Mouse (Mus musculus): ENCODE data around the gene Zbtb4. TPM values are rescaled to one million over a fixed set of nuclear protein-coding genes. Genes with fewer than 3 reads are reported as not detected.

The Zbtb4 gene
- polyA plus RNA-seq, 1 experiment: 3.0 TPM

DNA sequence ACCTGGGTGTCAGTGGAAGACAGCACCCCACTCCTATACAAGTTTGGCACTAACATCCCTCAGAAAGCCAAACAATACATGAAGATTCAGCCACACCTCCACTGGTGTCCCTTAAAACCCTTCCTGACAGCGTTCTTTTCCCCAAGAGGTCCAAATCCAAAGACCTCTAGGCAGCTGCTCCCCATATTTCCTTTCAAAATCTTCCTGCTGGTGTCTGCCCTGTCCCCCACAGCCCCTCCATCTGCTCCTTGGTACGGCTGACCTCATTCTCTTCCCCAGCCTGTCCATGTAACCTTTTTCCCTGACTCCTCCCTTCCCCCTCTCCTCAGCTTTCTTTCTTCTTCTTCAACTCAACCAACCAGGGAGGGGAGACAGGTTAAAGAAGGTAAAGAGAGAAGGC, 57.7 kb downstream of the Zbtb4 start:
- TF ChIP-seq MYOD1 (IDR thresholded peaks at IDR 0.05; ENCODE audit: control insufficient read depth, insufficient read length, low read depth) (no peak), FOSL1 (IDR thresholded peaks at IDR 0.05; ENCODE audit: insufficient read depth, low read length, poor library complexity, severe bottlenecking) (no peak), CTCF (IDR thresholded peaks at IDR 0.05; ENCODE audit: control insufficient read depth, insufficient read depth, insufficient read length) (no peak), MYOG (IDR thresholded peaks at IDR 0.05; ENCODE audit: control insufficient read depth, extremely low read depth, insufficient read length) (no peak), USF1 (IDR thresholded peaks at IDR 0.05; ENCODE audit: low read depth) (no peak), MAX (IDR thresholded peaks at IDR 0.05) (no peak), CEBPB (IDR thresholded peaks at IDR 0.05; ENCODE audit: low read depth) (no peak)
- Histone ChIP-seq H3K27me3 (ENCODE audit: control insufficient read depth, insufficient read depth, insufficient read length) (no peaks in the 10 kb centered on the region), H3ac (ENCODE audit: control insufficient read depth, insufficient read length, low read depth) (no peak overlapping the region), H3K79me3 (ENCODE audit: low read depth) (no peaks in the 10 kb centered on the region), H3K79me2 (ENCODE audit: control insufficient read depth, insufficient read depth) (no peaks in the 10 kb centered on the region), H3K36me3 (ENCODE audit: control insufficient read depth, insufficient read depth) (peaks cover 10% of the 10 kb centered on the region), H3K4me3 (ENCODE audit: insufficient read depth, poor library complexity, severe bottlenecking) (no peak overlapping the region)

DNA sequence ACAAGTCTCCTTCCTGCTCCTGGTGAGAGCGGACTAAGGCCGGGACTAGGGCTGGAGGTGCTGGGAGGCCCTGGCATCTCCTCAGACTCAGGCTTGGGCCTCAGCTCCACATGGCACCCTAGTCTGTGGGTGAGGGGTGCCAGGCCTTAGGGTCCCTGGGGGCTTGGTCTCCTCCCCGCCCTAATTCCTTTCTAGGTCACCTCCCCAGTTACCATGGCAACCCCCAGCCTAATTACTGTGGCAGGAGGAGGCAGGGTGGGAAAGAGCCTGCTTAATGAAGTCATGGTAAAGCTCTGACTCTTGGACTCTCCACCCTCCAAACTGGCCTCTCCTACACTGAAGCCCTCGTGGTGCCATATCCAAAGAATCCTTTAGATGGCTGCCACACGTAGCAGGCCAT, 63.1 kb downstream of the Zbtb4 start:
- H3K79me3 ChIP-seq (ENCODE audit: low read depth): no peaks in the 10 kb centered on the region
- no peaks in the 10 kb centered on the region for H3K27me3 ChIP-seq (ENCODE audit: control insufficient read depth, insufficient read depth, insufficient read length)
- no peaks in the 10 kb centered on the region for H3K79me2 ChIP-seq (ENCODE audit: control insufficient read depth, insufficient read depth)
- peaks cover 22% of the 10 kb centered on the region for H3K36me3 ChIP-seq (ENCODE audit: control insufficient read depth, insufficient read depth)
- TF ChIP-seq CEBPB (IDR thresholded peaks at IDR 0.05; ENCODE audit: low read depth) (no peak), FOSL1 (IDR thresholded peaks at IDR 0.05; ENCODE audit: insufficient read depth, low read length, poor library complexity, severe bottlenecking) (no peak), MYOD1 (IDR thresholded peaks at IDR 0.05; ENCODE audit: control insufficient read depth, insufficient read length, low read depth) (no peak), MYOG (IDR thresholded peaks at IDR 0.05; ENCODE audit: control insufficient read depth, extremely low read depth, insufficient read length) (no peak), CTCF (IDR thresholded peaks at IDR 0.05; ENCODE audit: control insufficient read depth, insufficient read depth, insufficient read length) (no peak), MAX (IDR thresholded peaks at IDR 0.05) (no peak), USF1 (IDR thresholded peaks at IDR 0.05; ENCODE audit: low read depth) (no peak)
- H3K4me3 ChIP-seq (ENCODE audit: insufficient read depth, poor library complexity, severe bottlenecking): no peak overlapping the region
- no peak overlapping the region for H3ac ChIP-seq (ENCODE audit: control insufficient read depth, insufficient read length, low read depth)

DNA sequence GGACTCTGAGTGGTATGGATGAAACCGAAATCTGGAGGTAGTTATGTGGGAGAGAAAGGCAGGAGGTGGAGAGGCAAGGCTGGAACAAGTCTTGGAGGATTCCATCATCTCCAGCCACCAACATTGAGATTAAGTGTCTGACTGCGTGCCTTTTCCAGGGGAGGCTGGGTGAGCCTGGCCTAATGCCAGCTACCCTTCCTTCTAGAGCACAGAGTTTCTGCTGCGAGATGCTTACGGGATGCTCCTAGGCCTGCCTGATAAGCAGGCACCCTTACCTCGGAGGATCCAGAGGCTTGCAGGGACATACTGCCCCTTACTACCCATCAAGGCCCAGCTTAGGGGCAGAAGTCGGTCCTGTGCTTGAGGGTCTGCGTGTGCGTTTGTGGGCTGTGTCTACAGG, 67.8 kb downstream of the Zbtb4 start:
- Histone ChIP-seq H3K79me2 (ENCODE audit: control insufficient read depth, insufficient read depth) (peaks cover 9% of the 10 kb centered on the region), H3K27me3 (ENCODE audit: control insufficient read depth, insufficient read depth, insufficient read length) (no peaks in the 10 kb centered on the region), H3ac (ENCODE audit: control insufficient read depth, insufficient read length, low read depth) (no peak overlapping the region), H3K36me3 (ENCODE audit: control insufficient read depth, insufficient read depth) (peaks cover 12% of the 10 kb centered on the region), H3K4me3 (ENCODE audit: insufficient read depth, poor library complexity, severe bottlenecking) (no peak overlapping the region), H3K79me3 (ENCODE audit: low read depth) (no peaks in the 10 kb centered on the region)
- TF ChIP-seq CEBPB (IDR thresholded peaks at IDR 0.05; ENCODE audit: low read depth) (no peak), MYOD1 (IDR thresholded peaks at IDR 0.05; ENCODE audit: control insufficient read depth, insufficient read length, low read depth) (no peak), FOSL1 (IDR thresholded peaks at IDR 0.05; ENCODE audit: insufficient read depth, low read length, poor library complexity, severe bottlenecking) (no peak), CTCF (IDR thresholded peaks at IDR 0.05; ENCODE audit: control insufficient read depth, insufficient read depth, insufficient read length) (no peak), MYOG (IDR thresholded peaks at IDR 0.05; ENCODE audit: control insufficient read depth, extremely low read depth, insufficient read length) (no peak), USF1 (IDR thresholded peaks at IDR 0.05; ENCODE audit: low read depth) (no peak), MAX (IDR thresholded peaks at IDR 0.05) (no peak)

Other genes starting within 250 kb of the Zbtb4 start
- 0.14 TPM for gene Dnah2, start 216.8 kb upstream of the Zbtb4 start, polyA plus RNA-seq (2012; fragmentation: generic; extraction: Trizol)
- 0.61 TPM for gene Efnb3, start 205.7 kb upstream of the Zbtb4 start, polyA plus RNA-seq (2012; fragmentation: generic; extraction: Trizol)
- gene Wrap53, start 185.7 kb upstream of the Zbtb4 start, polyA plus RNA-seq (2012; fragmentation: generic; extraction: Trizol): 21.9 TPM
- gene Trp53, start 185.6 kb upstream of the Zbtb4 start, polyA plus RNA-seq (2012; fragmentation: generic; extraction: Trizol): 226 TPM
- 0.20 TPM for gene Atp1b2, start 160.0 kb upstream of the Zbtb4 start, polyA plus RNA-seq (2012; fragmentation: generic; extraction: Trizol)
- 0.18 TPM for gene Shbg, start 148.0 kb upstream of the Zbtb4 start, polyA plus RNA-seq (2012; fragmentation: generic; extraction: Trizol)
- gene Sat2, start 143.9 kb upstream of the Zbtb4 start, polyA plus RNA-seq (2012; fragmentation: generic; extraction: Trizol): 3.8 TPM
- 96.0 TPM for gene Fxr2, start 132.9 kb upstream of the Zbtb4 start, polyA plus RNA-seq (2012; fragmentation: generic; extraction: Trizol)
- 0.08 TPM for gene Sox15, start 110.6 kb upstream of the Zbtb4 start, polyA plus RNA-seq (2012; fragmentation: generic; extraction: Trizol)
- 95.8 TPM for gene Mpdu1, start 103.3 kb upstream of the Zbtb4 start, polyA plus RNA-seq (2012; fragmentation: generic; extraction: Trizol)
- gene Cd68, start 99.8 kb upstream of the Zbtb4 start, polyA plus RNA-seq (2012; fragmentation: generic; extraction: Trizol): 1.5 TPM
- 1,304 TPM for gene Eif4a1, start 93.5 kb upstream of the Zbtb4 start, polyA plus RNA-seq (2012; fragmentation: generic; extraction: Trizol)
- 89.0 TPM for gene Senp3, start 83.8 kb upstream of the Zbtb4 start, polyA plus RNA-seq (2012; fragmentation: generic; extraction: Trizol)
- 0.28 TPM for gene Tnfsf13, start 80.1 kb upstream of the Zbtb4 start, polyA plus RNA-seq (2012; fragmentation: generic; extraction: Trizol)
- 6.4 TPM for gene Tnfsf12, start 70.1 kb upstream of the Zbtb4 start, polyA plus RNA-seq (2012; fragmentation: generic; extraction: Trizol)
- 1.5 TPM for gene Tnfsfm13, start 69.8 kb upstream of the Zbtb4 start, polyA plus RNA-seq (2012; fragmentation: generic; extraction: Trizol)
- gene Polr2a, start 7.3 kb upstream of the Zbtb4 start, polyA plus RNA-seq (2012; fragmentation: generic; extraction: Trizol): 84.2 TPM
- 0.08 TPM for gene Slc35g3, start 3.9 kb upstream of the Zbtb4 start, polyA plus RNA-seq (2012; fragmentation: generic; extraction: Trizol)
- 37.7 TPM for gene Chrnb1, start 30.0 kb downstream of the Zbtb4 start, polyA plus RNA-seq (2012; fragmentation: generic; extraction: Trizol)
- 4.2 TPM for gene Fgf11, start 35.9 kb downstream of the Zbtb4 start, polyA plus RNA-seq (2012; fragmentation: generic; extraction: Trizol)
- gene Tmem102, start 39.7 kb downstream of the Zbtb4 start, polyA plus RNA-seq (2012; fragmentation: generic; extraction: Trizol): 0.32 TPM
- not detected for gene Gm39566, start 49.4 kb downstream of the Zbtb4 start, polyA plus RNA-seq (2012; fragmentation: generic; extraction: Trizol)
- gene Spem2, start 52.6 kb downstream of the Zbtb4 start, polyA plus RNA-seq (2012; fragmentation: generic; extraction: Trizol): not detected
- not detected for gene Spem1, start 56.3 kb downstream of the Zbtb4 start, polyA plus RNA-seq (2012; fragmentation: generic; extraction: Trizol)
- 10.7 TPM for gene Nlgn2, start 71.9 kb downstream of the Zbtb4 start, polyA plus RNA-seq (2012; fragmentation: generic; extraction: Trizol)
- 260 TPM for gene Tmem256, start 72.6 kb downstream of the Zbtb4 start, polyA plus RNA-seq (2012; fragmentation: generic; extraction: Trizol)
- gene Plscr3, start 80.5 kb downstream of the Zbtb4 start, polyA plus RNA-seq (2012; fragmentation: generic; extraction: Trizol): 82.7 TPM
- gene Tnk1, start 92.8 kb downstream of the Zbtb4 start, polyA plus RNA-seq (2012; fragmentation: generic; extraction: Trizol): not detected
- not detected for gene Tmem95, start 112.1 kb downstream of the Zbtb4 start, polyA plus RNA-seq (2012; fragmentation: generic; extraction: Trizol)
- gene Kctd11, start 115.5 kb downstream of the Zbtb4 start, polyA plus RNA-seq (2012; fragmentation: generic; extraction: Trizol): 17.2 TPM
- 0.21 TPM for gene Acap1, start 129.6 kb downstream of the Zbtb4 start, polyA plus RNA-seq (2012; fragmentation: generic; extraction: Trizol)
- gene 2810408A11Rik, start 135.1 kb downstream of the Zbtb4 start, polyA plus RNA-seq (2012; fragmentation: generic; extraction: Trizol): 2.4 TPM
- gene Neurl4, start 135.2 kb downstream of the Zbtb4 start, polyA plus RNA-seq (2012; fragmentation: generic; extraction: Trizol): 38.4 TPM
- gene Gps2, start 148.0 kb downstream of the Zbtb4 start, polyA plus RNA-seq (2012; fragmentation: generic; extraction: Trizol): 37.3 TPM
- gene Eif5a, start 156.0 kb downstream of the Zbtb4 start, polyA plus RNA-seq (2012; fragmentation: generic; extraction: Trizol): 2,142 TPM
- 0.02 TPM for gene Ybx2, start 169.9 kb downstream of the Zbtb4 start, polyA plus RNA-seq (2012; fragmentation: generic; extraction: Trizol)
- 0.53 TPM for gene Slc2a4, start 182.3 kb downstream of the Zbtb4 start, polyA plus RNA-seq (2012; fragmentation: generic; extraction: Trizol)
- gene Cldn7, start 198.9 kb downstream of the Zbtb4 start, polyA plus RNA-seq (2012; fragmentation: generic; extraction: Trizol): 0.06 TPM
- gene Ctdnep1, start 215.2 kb downstream of the Zbtb4 start, polyA plus RNA-seq (2012; fragmentation: generic; extraction: Trizol): 141 TPM
- 111 TPM for gene Elp5, start 216.6 kb downstream of the Zbtb4 start, polyA plus RNA-seq (2012; fragmentation: generic; extraction: Trizol)
- gene Gabarap, start 225.2 kb downstream of the Zbtb4 start, polyA plus RNA-seq (2012; fragmentation: generic; extraction: Trizol): 362 TPM
- gene Phf23, start 229.9 kb downstream of the Zbtb4 start, polyA plus RNA-seq (2012; fragmentation: generic; extraction: Trizol): 93.4 TPM
- gene Dvl2, start 234.7 kb downstream of the Zbtb4 start, polyA plus RNA-seq (2012; fragmentation: generic; extraction: Trizol): 36.4 TPM
- 87.8 TPM for gene Acadvl, start 249.5 kb downstream of the Zbtb4 start, polyA plus RNA-seq (2012; fragmentation: generic; extraction: Trizol)